Mouse (Mus musculus) forelimb bud, embryonic 11.5 days (tissue): ENCODE measurements at regions not wholly inside any gene's neighbourhood (a gene's known extent, or its start where the extent isn't known, plus 50 kb on each side); places are given as distances from the start of the nearest gene placed in this dataset.
"Not testable (repeated sequence)": the region's sequence is repeated elsewhere in the genome, so short reads cannot be mapped to it uniquely, and the experiment has no call there.

Source experiments
- DNase-seq: peaks from one replicate; pipeline ENCODE4 v3.0.0-alpha.2; 2012; ENCODE audit warnings: low read depth, low spot score

GRCm38 (mm10) chr1:73644394-73644793 is 479.9 kb downstream of the Tns1 start:
- no peak for DNase-seq

- DNase-seq: no peak
Observed at GRCm38 (mm10) chr1:73643431-73643830, 480.8 kb downstream of the Tns1 start.

GRCm38 (mm10) chr1:73642691-73643109 is 481.5 kb downstream of the Tns1 start:
- DNase-seq: peak; percentile 13

- DNase-seq: no peak
Observed at GRCm38 (mm10) chr1:73641456-73641855, 482.8 kb downstream of the Tns1 start.

- DNase-seq: no peak
Observed at GRCm38 (mm10) chr1:73640726-73641451, 483.4 kb downstream of the Tns1 start.

GRCm38 (mm10) chr1:73635709-73636108 is 488.5 kb downstream of the Tns1 start:
- no peak for DNase-seq

GRCm38 (mm10) chr1:73634871-73635270 is 489.4 kb downstream of the Tns1 start:
- no peak for DNase-seq

GRCm38 (mm10) chr1:73633071-73633470 is 491.2 kb downstream of the Tns1 start:
- DNase-seq: no peak

GRCm38 (mm10) chr1:73630363-73630762 is 493.9 kb downstream of the Tns1 start:
- no peak for DNase-seq

- no peak for DNase-seq
Observed at GRCm38 (mm10) chr1:73625365-73625764, 498.9 kb downstream of the Tns1 start.

GRCm38 (mm10) chr1:73621121-73621520 is 503.1 kb downstream of the Tns1 start:
- DNase-seq: not testable (repeated sequence)

- DNase-seq: peak; percentile 65
Observed at GRCm38 (mm10) chr1:73618551-73619170, 505.6 kb downstream of the Tns1 start.

GRCm38 (mm10) chr1:73593653-73594385 is 530.4 kb downstream of the Tns1 start:
- no peak for DNase-seq

- DNase-seq: no peak
Observed at GRCm38 (mm10) chr1:73591342-73592099, 532.7 kb downstream of the Tns1 start.

GRCm38 (mm10) chr1:73579680-73580079 is 544.6 kb downstream of the Tns1 start:
- DNase-seq: no peak

- DNase-seq: no peak
Observed at GRCm38 (mm10) chr1:73577019-73577418, 547.2 kb downstream of the Tns1 start.

- DNase-seq: no peak
Observed at GRCm38 (mm10) chr1:73575694-73576093, 548.6 kb downstream of the Tns1 start.

GRCm38 (mm10) chr1:73570944-73571343 is 553.3 kb downstream of the Tns1 start:
- DNase-seq: no peak

- no peak for DNase-seq
Observed at GRCm38 (mm10) chr1:73566770-73567169, 551.1 kb upstream of the Tnp1 start.

- no peak for DNase-seq
Observed at GRCm38 (mm10) chr1:73560594-73560993, 544.9 kb upstream of the Tnp1 start.

- no peak for DNase-seq
Observed at GRCm38 (mm10) chr1:73547877-73548276, 532.2 kb upstream of the Tnp1 start.

- DNase-seq: no peak
Observed at GRCm38 (mm10) chr1:73545401-73545800, 529.7 kb upstream of the Tnp1 start.
